Mouse (Mus musculus) embryonic facial prominence, embryonic 10.5 days (tissue): Measurements from ENCODE around the gene Tiam1. TPM values are rescaled to one million over a fixed set of nuclear protein-coding genes. Genes with fewer than 3 reads are reported as not detected.

ENCODE experiments used
- DNase-seq: peaks from one replicate; pipeline ENCODE4 v3.0.0-alpha.2; 2017; ENCODE audit warnings: low spot score
- H3K27ac ChIP-seq: fragments of 300-500 bp; sonication (generic); replicated peaks from 2 replicates; pipeline ENCODE4 v1.5.1; 2016; ENCODE audit warnings: mild to moderate bottlenecking
- H3K27me3 ChIP-seq: fragments of 300-500 bp; sonication (generic); replicated peaks from 2 replicates; pipeline ENCODE4 v1.6.1; 2016; ENCODE audit warnings: low read depth, mild to moderate bottlenecking; ENCODE audit not compliant: poor library complexity, severe bottlenecking
- H3K36me3 ChIP-seq: fragments of 300-500 bp; sonication (generic); replicated peaks from 2 replicates; pipeline ENCODE4 v1.6.1; 2016; ENCODE audit warnings: mild to moderate bottlenecking, moderate library complexity
- H3K4me1 ChIP-seq: fragments of 300-500 bp; sonication (generic); 2 replicates; pipeline ENCODE4 v1.6.1; 2016
- H3K4me3 ChIP-seq: fragments of 300-500 bp; sonication (generic); 2 replicates; pipeline ENCODE4 v1.5.1; 2016; ENCODE audit warnings: mild to moderate bottlenecking, moderate library complexity
- H3K9me3 ChIP-seq: fragments of 300-500 bp; sonication (generic); 2 replicates; pipeline ENCODE4 v1.6.1; 2016; ENCODE audit warnings: mild to moderate bottlenecking
- WGBS: fragments of 180-500 bp; shearing (Covaris S2); methylation state at CpG from one replicate; pipeline ENCODE4 v1.1.7; 2016; 5-methylcytosine and 5-hydroxymethylcytosine counted together
- polyA plus RNA-seq: library from polyadenylated mRNA; unstranded; fragments of >200 nt; fragmentation: Nextera tagmentation; extraction: Ambion mirVana; gene quantifications from 2 replicates; pipeline ENCODE4 v1.2.1, GENCODE M21; 2016

The Tiam1 gene
- polyA plus RNA-seq, 1 experiment from 2014 or later, result 25.3 TPM

- H3K9me3 ChIP-seq, result peaks cover 4% of the 10 kb centered on the region; the same call in 1 of the 2 replicates
- H3K27me3 ChIP-seq, result no peaks in the 10 kb centered on the region
- no peak overlapping the region for H3K4me3 ChIP-seq
- DNase-seq, result no peak
- WGBS, result 91% methylated on average over 3 of the region's 3 CpGs
- H3K36me3 ChIP-seq, result peaks cover 29% of the 10 kb centered on the region
- H3K4me1 ChIP-seq, result no peaks in the 10 kb centered on the region
- H3K27ac ChIP-seq, result no peak overlapping the region
These were observed 295.4 kb downstream of the Tiam1 start for GRCm38 (mm10) chr16:89848179-89848578.

GRCm38 (mm10) chr16:89845461-89845860 lies 298.1 kb downstream of the Tiam1 start:
- peaks cover 29% of the 10 kb centered on the region for H3K36me3 ChIP-seq
- no peak for DNase-seq
- peaks cover 4% of the 10 kb centered on the region; the same call in 1 of the 2 replicates for H3K9me3 ChIP-seq
- peaks cover 9% of the 10 kb centered on the region for H3K4me1 ChIP-seq
- no peak overlapping the region for H3K27ac ChIP-seq
- H3K27me3 ChIP-seq, result no peaks in the 10 kb centered on the region
- no peak overlapping the region for H3K4me3 ChIP-seq
- WGBS, result 79% methylated on average over 8 of the region's 8 CpGs

GRCm38 (mm10) chr16:89844580-89844979 lies 299.0 kb downstream of the Tiam1 start:
- WGBS, result 45% methylated on average over 5 of the region's 5 CpGs
- DNase-seq, result peak; percentile 38

GRCm38 (mm10) chr16:89841894-89842293 lies 301.7 kb downstream of the Tiam1 start:
- H3K4me3 ChIP-seq, result no peak overlapping the region
- WGBS, result 62% methylated on average over 6 of the region's 6 CpGs
- no peaks in the 10 kb centered on the region for H3K27me3 ChIP-seq
- H3K4me1 ChIP-seq, result peaks cover 14% of the 10 kb centered on the region
- no peaks in the 10 kb centered on the region for H3K9me3 ChIP-seq
- H3K27ac ChIP-seq, result no peak overlapping the region
- H3K36me3 ChIP-seq, result peaks cover 9% of the 10 kb centered on the region; the same call in 1 of the 2 replicates
- no peak for DNase-seq

More at GRCm38 (mm10) chr16:89844580-89844979, 299.0 kb downstream of the Tiam1 start:
- Histone ChIP-seq H3K36me3 (peaks cover 27% of the 10 kb centered on the region), H3K9me3 (peaks cover 4% of the 10 kb centered on the region; the same call in 1 of the 2 replicates), H3K27me3 (no peaks in the 10 kb centered on the region), H3K4me1 (peaks cover 9% of the 10 kb centered on the region), H3K4me3 (no peak overlapping the region), H3K27ac (no peak overlapping the region)

GRCm38 (mm10) chr16:89840361-89840760 lies 303.2 kb downstream of the Tiam1 start:
- no peak for DNase-seq
- H3K27ac ChIP-seq, result no peak overlapping the region

GRCm38 (mm10) chr16:89839829-89840228 lies 303.7 kb downstream of the Tiam1 start:
- Histone ChIP-seq H3K4me1 (peaks cover 19% of the 10 kb centered on the region), H3K9me3 (no peaks in the 10 kb centered on the region), H3K27ac (no peak overlapping the region), H3K36me3 (peaks cover 26% of the 10 kb centered on the region), H3K27me3 (no peaks in the 10 kb centered on the region), H3K4me3 (no peak overlapping the region)
- no peak for DNase-seq
- WGBS, result 84% methylated on average over 5 of the region's 5 CpGs

More at GRCm38 (mm10) chr16:89840361-89840760, 303.2 kb downstream of the Tiam1 start:
- H3K9me3 ChIP-seq, result no peaks in the 10 kb centered on the region
- peaks cover 21% of the 10 kb centered on the region for H3K36me3 ChIP-seq
- peaks cover 19% of the 10 kb centered on the region for H3K4me1 ChIP-seq
- WGBS, result 97% methylated on average over 6 of the region's 6 CpGs
- no peak overlapping the region for H3K4me3 ChIP-seq
- H3K27me3 ChIP-seq, result no peaks in the 10 kb centered on the region

GRCm38 (mm10) chr16:89837096-89837495 lies 306.5 kb downstream of the Tiam1 start:
- 75% methylated on average over 9 of the region's 9 CpGs for WGBS
- H3K27ac ChIP-seq, result no peak overlapping the region
- peaks cover 17% of the 10 kb centered on the region for H3K4me1 ChIP-seq
- H3K4me3 ChIP-seq, result no peak overlapping the region
- no peak for DNase-seq
- H3K27me3 ChIP-seq, result no peaks in the 10 kb centered on the region
- H3K36me3 ChIP-seq, result peaks cover 48% of the 10 kb centered on the region
- no peaks in the 10 kb centered on the region for H3K9me3 ChIP-seq

- no peak overlapping the region for H3K4me3 ChIP-seq
- 0 out of 2 replicates have a peak overlapping the region, but pooled peaks have one; percentile 10 for H3K27ac ChIP-seq
- H3K9me3 ChIP-seq, result no peaks in the 10 kb centered on the region
- no peak for DNase-seq
- no peaks in the 10 kb centered on the region for H3K27me3 ChIP-seq
- peaks cover 10% of the 10 kb centered on the region for H3K4me1 ChIP-seq
- 84% methylated on average over 7 of the region's 7 CpGs for WGBS
- H3K36me3 ChIP-seq, result peaks cover 48% of the 10 kb centered on the region
These were observed 308.0 kb downstream of the Tiam1 start for GRCm38 (mm10) chr16:89835551-89835950.

GRCm38 (mm10) chr16:89833011-89833410 lies 310.6 kb downstream of the Tiam1 start:
- H3K4me1 ChIP-seq, result peaks cover 12% of the 10 kb centered on the region
- H3K27ac ChIP-seq, result no peak overlapping the region
- H3K36me3 ChIP-seq, result peaks cover 51% of the 10 kb centered on the region
- DNase-seq, result no peak
- H3K27me3 ChIP-seq, result no peaks in the 10 kb centered on the region
- no peaks in the 10 kb centered on the region for H3K9me3 ChIP-seq
- no peak overlapping the region for H3K4me3 ChIP-seq
- WGBS, result 91% methylated on average over 11 of the region's 11 CpGs

- WGBS, result 48% methylated on average over 10 of the region's 10 CpGs
- H3K36me3 ChIP-seq, result peaks cover 44% of the 10 kb centered on the region
- peak; percentile 46 for DNase-seq
These were observed 312.4 kb downstream of the Tiam1 start for GRCm38 (mm10) chr16:89831172-89831571.

GRCm38 (mm10) chr16:89830221-89830648 lies 313.3 kb downstream of the Tiam1 start:
- DNase-seq, result no peak
- Histone ChIP-seq H3K4me1 (peaks cover 23% of the 10 kb centered on the region), H3K27ac (no peak overlapping the region), H3K9me3 (no peaks in the 10 kb centered on the region), H3K36me3 (peaks cover 37% of the 10 kb centered on the region), H3K4me3 (no peak overlapping the region), H3K27me3 (no peaks in the 10 kb centered on the region)
- 86% methylated on average over 15 of the region's 15 CpGs for WGBS

More at GRCm38 (mm10) chr16:89831172-89831571, 312.4 kb downstream of the Tiam1 start:
- peaks cover 20% of the 10 kb centered on the region for H3K4me1 ChIP-seq
- H3K27ac ChIP-seq, result no peak overlapping the region
- no peaks in the 10 kb centered on the region for H3K27me3 ChIP-seq
- no peak overlapping the region for H3K4me3 ChIP-seq
- no peaks in the 10 kb centered on the region for H3K9me3 ChIP-seq

GRCm38 (mm10) chr16:89827496-89828125 lies 316.0 kb downstream of the Tiam1 start:
- Histone ChIP-seq H3K9me3 (no peaks in the 10 kb centered on the region), H3K27ac (peak overlapping the region; percentile 48), H3K4me3 (no peak overlapping the region), H3K36me3 (peaks cover 21% of the 10 kb centered on the region), H3K4me1 (peaks cover 25% of the 10 kb centered on the region), H3K27me3 (no peaks in the 10 kb centered on the region)
- 76% methylated on average over 17 of the region's 17 CpGs for WGBS
- no peak for DNase-seq

GRCm38 (mm10) chr16:89825875-89826274 lies 317.7 kb downstream of the Tiam1 start:
- H3K4me3 ChIP-seq, result no peak overlapping the region
- DNase-seq, result no peak
- H3K27me3 ChIP-seq, result no peaks in the 10 kb centered on the region
- H3K36me3 ChIP-seq, result peaks cover 22% of the 10 kb centered on the region
- 0 out of 2 replicates have a peak, but pooled peaks cover 2% of the 10 kb centered on the region for H3K9me3 ChIP-seq
- no peak overlapping the region for H3K27ac ChIP-seq
- H3K4me1 ChIP-seq, result peaks cover 25% of the 10 kb centered on the region
- WGBS, result 54% methylated on average over 12 of the region's 12 CpGs
